Mouse (Mus musculus) heart, postnatal 4 days (tissue): ENCODE data around the gene Mme. TPM values are rescaled to one million over a fixed set of nuclear protein-coding genes. Genes with fewer than 3 reads are reported as not detected.
A peak's percentile ranks its signal among the peaks of the same experiment; 100 is the strongest.

ENCODE experiments used
- DNase-seq: peaks from one replicate; pipeline ENCODE4 v3.0.0; 2021
- total RNA-seq, 2 experiments: library from RNA; stranded (reverse); gene quantifications; 2 replicates each; pipeline ENCODE4 v1.2.3; 2021

The Mme gene
- total RNA-seq, 2 experiments from 2014 or later = 3.5 to 4.2 TPM

GRCm38 (mm10) chr3:63351680-63352260 is 110.4 kb downstream of the Mme start:
- DNase-seq = no peak

- DNase-seq = no peak
Measured at GRCm38 (mm10) chr3:63359512-63359911, 118.2 kb downstream of the Mme start.

DNA sequence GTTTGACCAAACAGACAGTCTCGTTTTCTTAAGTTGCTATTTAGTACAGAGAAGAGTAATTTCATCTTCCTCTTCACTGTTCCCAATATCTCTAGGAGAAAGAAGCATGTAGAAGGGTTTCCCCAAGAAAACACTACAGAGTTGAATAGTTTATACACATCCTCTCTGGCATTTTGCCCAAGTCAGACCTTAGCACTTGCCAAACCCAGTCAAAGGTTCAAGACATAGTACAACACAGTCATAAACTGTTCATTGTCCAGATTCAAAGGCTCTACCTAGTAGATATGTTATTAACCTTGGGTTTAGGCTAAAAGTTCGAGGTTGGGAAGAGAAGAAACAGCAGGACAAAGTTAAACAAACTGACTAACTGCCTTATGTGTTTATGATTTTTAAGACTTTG is 143.7 kb downstream of the Mme start:
- no peak for DNase-seq

DNA sequence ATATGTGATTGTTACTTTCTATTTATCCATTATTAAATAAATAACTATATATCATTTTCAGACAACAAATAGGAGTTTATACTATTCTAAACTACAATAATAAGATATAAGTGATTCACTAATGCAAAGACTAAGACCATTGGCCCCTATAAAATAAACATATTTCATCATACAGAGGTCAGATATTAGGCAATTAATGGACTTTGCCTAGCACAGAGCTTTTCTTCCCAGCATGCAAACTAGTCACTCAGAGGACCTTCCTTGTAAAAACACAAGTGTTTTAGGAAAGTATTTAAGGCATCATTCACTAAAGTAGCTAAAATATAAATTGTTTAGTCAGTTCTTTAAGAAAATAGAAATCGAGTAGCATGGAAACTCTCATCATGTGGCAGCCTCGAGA is 149.4 kb downstream of the Mme start:
- DNase-seq = no peak

DNA sequence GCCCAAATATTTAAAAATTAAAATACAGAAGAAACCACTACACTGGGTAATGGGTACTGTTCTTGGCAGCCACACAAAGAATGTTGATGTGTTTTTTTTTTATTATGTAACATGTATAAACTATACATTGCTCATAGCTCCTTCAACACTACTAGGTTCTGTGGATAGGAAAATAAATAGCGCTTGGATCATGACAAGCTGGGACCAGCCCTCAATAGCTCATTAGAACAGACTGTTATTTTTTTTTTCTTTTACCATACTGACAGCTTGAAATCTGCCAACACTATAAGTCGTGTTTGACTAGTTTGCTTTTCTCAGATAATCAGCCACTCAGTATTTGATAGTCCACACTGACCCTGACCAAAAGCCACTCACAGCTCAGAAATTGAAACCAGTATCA is 150.0 kb downstream of the Mme start:
- DNase-seq = no peak

- DNase-seq = no peak
Measured at GRCm38 (mm10) chr3:63394424-63394941, 153.1 kb downstream of the Mme start.

GRCm38 (mm10) chr3:63398171-63398570 is 156.8 kb downstream of the Mme start:
- no peak for DNase-seq

- DNase-seq = no peak
Measured at GRCm38 (mm10) chr3:63406438-63406837, 165.1 kb downstream of the Mme start.

DNA sequence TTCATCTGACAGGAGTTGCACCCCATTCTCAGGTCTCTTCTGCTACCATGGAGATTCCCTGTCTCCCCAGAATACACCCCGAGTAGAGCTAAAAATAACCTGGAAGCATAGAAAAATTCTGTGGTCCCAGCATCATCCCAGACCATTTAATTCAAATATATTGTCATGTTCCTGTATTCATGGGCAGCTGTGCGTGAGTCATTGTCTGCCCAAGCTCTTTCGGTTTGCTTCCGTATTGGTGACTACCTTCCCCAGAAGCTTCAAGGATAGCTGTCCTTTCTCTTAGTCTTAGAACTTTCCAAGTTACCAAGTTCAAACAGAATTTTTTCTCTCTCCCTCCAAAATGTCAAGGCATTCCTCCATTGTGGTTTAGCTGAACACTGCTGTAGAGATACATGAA is 169.7 kb downstream of the Mme start:
- no peak for DNase-seq

GRCm38 (mm10) chr3:63412220-63412937 is 171.0 kb downstream of the Mme start:
- DNase-seq = no peak

DNA sequence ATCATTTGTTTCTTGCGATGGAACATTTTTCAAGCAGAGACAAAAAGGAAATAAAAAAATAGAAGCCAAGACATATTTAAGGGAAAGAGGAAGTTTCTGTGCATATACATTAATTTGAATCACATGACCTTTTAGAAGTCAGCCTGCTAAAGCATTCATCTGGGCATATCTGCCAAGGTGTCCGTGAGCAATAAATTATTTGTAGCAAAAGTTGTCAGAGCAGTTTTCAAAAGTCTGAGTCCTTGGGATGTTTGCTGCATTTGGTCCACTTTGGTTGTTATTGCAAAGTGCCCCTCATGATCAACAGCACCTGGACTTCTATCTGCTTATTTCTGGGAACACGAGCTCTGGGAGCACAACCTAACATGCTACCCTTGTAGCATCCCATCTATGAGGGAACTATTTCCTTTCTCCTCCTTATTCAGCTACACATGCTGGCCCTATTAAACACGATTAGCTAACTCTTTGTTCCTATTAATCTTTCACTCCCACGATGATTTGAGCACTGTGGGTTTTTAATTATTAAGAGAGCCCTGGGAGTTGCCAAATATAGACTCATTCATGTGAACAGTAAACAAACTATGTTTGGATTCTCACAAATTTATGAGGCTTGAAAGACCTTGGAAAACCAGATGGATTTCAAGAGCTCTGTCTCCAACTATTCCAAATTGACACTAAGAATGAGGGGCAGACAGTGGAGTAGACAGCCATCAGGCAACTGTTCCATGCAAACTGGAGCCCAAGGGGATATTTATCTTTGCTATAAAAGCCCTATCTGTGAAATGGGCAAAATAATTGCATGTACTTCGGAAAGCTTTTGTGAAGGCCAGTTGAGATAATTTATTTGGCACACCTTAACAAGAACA is 171.9 kb downstream of the Mme start:
- no peak for DNase-seq

- peak; percentile 43 for DNase-seq
Measured at GRCm38 (mm10) chr3:63417284-63417683, 175.9 kb downstream of the Mme start.

- DNase-seq = peak; percentile 13
Measured at GRCm38 (mm10) chr3:63417758-63418157, 176.4 kb downstream of the Mme start.

GRCm38 (mm10) chr3:63423552-63423951 is 182.2 kb downstream of the Mme start:
- DNase-seq = no peak

Other genes with a start within 250 kb of the Mme start
- 10 to 100 TPM; 14.5 to 21.3 TPM for gene Gm34302, start 242.3 kb downstream of the Mme start, total RNA-seq